Mouse (Mus musculus): ENCODE results near the gene Ccdc77. TPM values are rescaled to one million over a fixed set of nuclear protein-coding genes. Genes with fewer than 3 reads are reported as not detected.
A peak's percentile ranks its signal among the peaks of the same experiment; 100 is the strongest.

The Ccdc77 gene
- polyA plus RNA-seq (2015; fragmentation: Nextera tagmentation; extraction: Ambion mirVana) = 25.5 and 25.8 TPM in 2 replicates

GRCm38 (mm10) chr6:120363688-120364522 is at the start of gene Ccdc77, which contains the start of gene Kdm5a:
Gene Ccdc77, minus strand, starts transcription at chr6:120364374.
Gene Kdm5a, plus strand, starts transcription at chr6:120364124.
- Histone ChIP-seq H3K27me3 (ENCODE audit: insufficient read depth, low read length) (no peaks in the 10 kb centered on the region), H3K9ac (replicated peaks; ENCODE audit: low read length) (peak within 1 kb of the TSS; percentile 85), H3K4me2 (replicated peaks; ENCODE audit: low read depth, low read length) (peak within 1 kb of the TSS; percentile 91), H3K4me1 (ENCODE audit: insufficient read depth, low read length) (peaks cover 14% of the 10 kb centered on the region), H3K9me3 (ENCODE audit: low read length) (no peaks in the 10 kb centered on the region), H3K27ac (ENCODE audit: low read length) (peak within 1 kb of the TSS; percentile 99), H3K36me3 (ENCODE audit: insufficient read depth, low read length) (peaks cover 16% of the 10 kb centered on the region), H3K4me3 (ENCODE audit: low read length) (peak within 1 kb of the TSS; percentile 90)
- peak; percentile 96 for ATAC-seq (ENCODE audit: low FRiP score, low TSS enrichment)
- WGBS = under 1% methylated on average over 71 of the region's 71 CpGs

- no peak for ATAC-seq (ENCODE audit: low FRiP score, low TSS enrichment)
- peaks cover 55% of the 10 kb centered on the region for H3K36me3 ChIP-seq (ENCODE audit: insufficient read depth, low read length)
Measured at GRCm38 (mm10) chr6:120403936-120404335, 39.8 kb upstream of the Ccdc77 start.

GRCm38 (mm10) chr6:120395622-120396345 is 31.6 kb upstream of the Ccdc77 start:
- H3K4me2 ChIP-seq (replicated peaks; ENCODE audit: low read depth, low read length) = no peak overlapping the region
- ATAC-seq (ENCODE audit: low FRiP score, low TSS enrichment) = no peak
- H3K36me3 ChIP-seq (ENCODE audit: insufficient read depth, low read length) = peaks cover 46% of the 10 kb centered on the region
- 91% methylated on average over 5 of the region's 5 CpGs for WGBS
- no peaks in the 10 kb centered on the region for H3K4me1 ChIP-seq (ENCODE audit: insufficient read depth, low read length)
- no peak overlapping the region for H3K9ac ChIP-seq (replicated peaks; ENCODE audit: low read length)
- no peaks in the 10 kb centered on the region for H3K9me3 ChIP-seq (ENCODE audit: low read length)
- no peak overlapping the region for H3K4me3 ChIP-seq (ENCODE audit: low read length)
- no peaks in the 10 kb centered on the region for H3K27me3 ChIP-seq (ENCODE audit: insufficient read depth, low read length)
- no peak overlapping the region for H3K27ac ChIP-seq (ENCODE audit: low read length)

More at GRCm38 (mm10) chr6:120403936-120404335, 39.8 kb upstream of the Ccdc77 start:
- H3K9me3 ChIP-seq (ENCODE audit: low read length) = no peaks in the 10 kb centered on the region
- H3K27me3 ChIP-seq (ENCODE audit: insufficient read depth, low read length) = no peaks in the 10 kb centered on the region
- H3K4me3 ChIP-seq (ENCODE audit: low read length) = no peak overlapping the region
- H3K27ac ChIP-seq (ENCODE audit: low read length) = no peak overlapping the region
- H3K9ac ChIP-seq (replicated peaks; ENCODE audit: low read length) = no peak overlapping the region
- 94% methylated on average over 1 of the region's 1 CpGs for WGBS
- H3K4me2 ChIP-seq (replicated peaks; ENCODE audit: low read depth, low read length) = no peak overlapping the region
- H3K4me1 ChIP-seq (ENCODE audit: insufficient read depth, low read length) = no peaks in the 10 kb centered on the region

- peaks cover 42% of the 10 kb centered on the region for H3K36me3 ChIP-seq (ENCODE audit: insufficient read depth, low read length)
- 94% methylated on average over 2 of the region's 2 CpGs for WGBS
- H3K4me1 ChIP-seq (ENCODE audit: insufficient read depth, low read length) = no peaks in the 10 kb centered on the region
- no peak overlapping the region for H3K9ac ChIP-seq (replicated peaks; ENCODE audit: low read length)
- H3K4me3 ChIP-seq (ENCODE audit: low read length) = no peak overlapping the region
- H3K9me3 ChIP-seq (ENCODE audit: low read length) = no peaks in the 10 kb centered on the region
- no peaks in the 10 kb centered on the region for H3K27me3 ChIP-seq (ENCODE audit: insufficient read depth, low read length)
- H3K4me2 ChIP-seq (replicated peaks; ENCODE audit: low read depth, low read length) = no peak overlapping the region
- ATAC-seq (ENCODE audit: low FRiP score, low TSS enrichment) = no peak
- no peak overlapping the region for H3K27ac ChIP-seq (ENCODE audit: low read length)
Measured at GRCm38 (mm10) chr6:120392811-120393210, 28.6 kb upstream of the Ccdc77 start.

- H3K9ac ChIP-seq (replicated peaks; ENCODE audit: low read length) = no peak overlapping the region
- no peak overlapping the region for H3K4me3 ChIP-seq (ENCODE audit: low read length)
- WGBS = 89% methylated on average over 3 of the region's 3 CpGs
- H3K4me1 ChIP-seq (ENCODE audit: insufficient read depth, low read length) = no peaks in the 10 kb centered on the region
- H3K36me3 ChIP-seq (ENCODE audit: insufficient read depth, low read length) = peaks cover 31% of the 10 kb centered on the region
- no peaks in the 10 kb centered on the region for H3K27me3 ChIP-seq (ENCODE audit: insufficient read depth, low read length)
- H3K27ac ChIP-seq (ENCODE audit: low read length) = no peak overlapping the region
- H3K9me3 ChIP-seq (ENCODE audit: low read length) = no peaks in the 10 kb centered on the region
- no peak for ATAC-seq (ENCODE audit: low FRiP score, low TSS enrichment)
- no peak overlapping the region for H3K4me2 ChIP-seq (replicated peaks; ENCODE audit: low read depth, low read length)
Measured at GRCm38 (mm10) chr6:120390054-120390453, 25.9 kb upstream of the Ccdc77 start.

- 92% methylated on average over 2 of the region's 2 CpGs for WGBS
- no peaks in the 10 kb centered on the region for H3K27me3 ChIP-seq (ENCODE audit: insufficient read depth, low read length)
- no peak overlapping the region for H3K9ac ChIP-seq (replicated peaks; ENCODE audit: low read length)
- H3K4me3 ChIP-seq (ENCODE audit: low read length) = no peak overlapping the region
- no peak overlapping the region for H3K4me2 ChIP-seq (replicated peaks; ENCODE audit: low read depth, low read length)
- no peaks in the 10 kb centered on the region for H3K4me1 ChIP-seq (ENCODE audit: insufficient read depth, low read length)
- no peak for ATAC-seq (ENCODE audit: low FRiP score, low TSS enrichment)
- no peaks in the 10 kb centered on the region for H3K9me3 ChIP-seq (ENCODE audit: low read length)
- H3K27ac ChIP-seq (ENCODE audit: low read length) = no peak overlapping the region
- H3K36me3 ChIP-seq (ENCODE audit: insufficient read depth, low read length) = peaks cover 63% of the 10 kb centered on the region
Measured at GRCm38 (mm10) chr6:120376736-120377135, 12.6 kb upstream of the Ccdc77 start.

GRCm38 (mm10) chr6:120365051-120365450 is 877 bp upstream of the Ccdc77 start:
- Histone ChIP-seq H3K4me3 (ENCODE audit: low read length) (peak overlapping the region; percentile 90), H3K36me3 (ENCODE audit: insufficient read depth, low read length) (peaks cover 25% of the 10 kb centered on the region), H3K4me2 (replicated peaks; ENCODE audit: low read depth, low read length) (peak overlapping the region; percentile 91), H3K9ac (replicated peaks; ENCODE audit: low read length) (peak overlapping the region; percentile 85), H3K27ac (ENCODE audit: low read length) (no peak overlapping the region), H3K27me3 (ENCODE audit: insufficient read depth, low read length) (no peaks in the 10 kb centered on the region), H3K4me1 (ENCODE audit: insufficient read depth, low read length) (peaks cover 14% of the 10 kb centered on the region), H3K9me3 (ENCODE audit: low read length) (no peaks in the 10 kb centered on the region)
- ATAC-seq (ENCODE audit: low FRiP score, low TSS enrichment) = no peak
- WGBS = 4% methylated on average over 15 of the region's 15 CpGs

GRCm38 (mm10) chr6:120364523-120364905 is 340 bp upstream of the Ccdc77 start:
- Histone ChIP-seq H3K9me3 (ENCODE audit: low read length) (no peaks in the 10 kb centered on the region), H3K4me2 (replicated peaks; ENCODE audit: low read depth, low read length) (peak overlapping the region; percentile 91), H3K4me3 (ENCODE audit: low read length) (peak overlapping the region; percentile 90), H3K27ac (ENCODE audit: low read length) (peak overlapping the region; percentile 99), H3K9ac (replicated peaks; ENCODE audit: low read length) (peak overlapping the region; percentile 85), H3K27me3 (ENCODE audit: insufficient read depth, low read length) (no peaks in the 10 kb centered on the region), H3K36me3 (ENCODE audit: insufficient read depth, low read length) (peaks cover 20% of the 10 kb centered on the region), H3K4me1 (ENCODE audit: insufficient read depth, low read length) (peaks cover 14% of the 10 kb centered on the region)
- WGBS = under 1% methylated on average over 30 of the region's 31 CpGs
- peak; percentile 29 for ATAC-seq (ENCODE audit: low FRiP score, low TSS enrichment)

GRCm38 (mm10) chr6:120362774-120363687 is 1.1 kb downstream of the Ccdc77 start:
- Histone ChIP-seq H3K36me3 (ENCODE audit: insufficient read depth, low read length) (peaks cover 8% of the 10 kb centered on the region), H3K4me3 (ENCODE audit: low read length) (peak overlapping the region; percentile 90), H3K4me1 (ENCODE audit: insufficient read depth, low read length) (peaks cover 14% of the 10 kb centered on the region), H3K27me3 (ENCODE audit: insufficient read depth, low read length) (no peaks in the 10 kb centered on the region), H3K4me2 (replicated peaks; ENCODE audit: low read depth, low read length) (peak overlapping the region; percentile 90), H3K27ac (ENCODE audit: low read length) (peak overlapping the region; percentile 99), H3K9ac (replicated peaks; ENCODE audit: low read length) (peak overlapping the region; percentile 85), H3K9me3 (ENCODE audit: low read length) (no peaks in the 10 kb centered on the region)
- 0 out of 2 replicates have a peak, but pooled peaks have one; percentile 1 for ATAC-seq (ENCODE audit: low FRiP score, low TSS enrichment)
- 20% methylated on average over 15 of the region's 15 CpGs for WGBS
